Mouse (Mus musculus) T-helper 1 cell (primary cell): Measurements from ENCODE around the gene Moap1.

ENCODE experiments used
- in situ Hi-C: fragments of 300-600 bp; cut with MboI, MseI; formaldehyde crosslinking; loops from one replicate; pipeline ENCODE4 v1.15.1; 2025; ENCODE audit warnings: high pct_unique_total_duplicates

Gene Moap1

GRCm38 (mm10) chr12:102743589-102744574 lies at the start of gene Moap1, which contains the start of gene Tmem251:
Moap1 (minus strand) TSS chr12:102743661.
Tmem251 (plus strand) TSS chr12:102743762.
- in situ Hi-C loops: loop anchor here (5.0 kb wide), 1 partner anchor 138 kb away; no protein-coding TSS in a partner anchor

- in situ Hi-C loops: no loop called here
These were observed 44.5 kb upstream of the Moap1 start for GRCm38 (mm10) chr12:102787927-102788326.

DNA sequence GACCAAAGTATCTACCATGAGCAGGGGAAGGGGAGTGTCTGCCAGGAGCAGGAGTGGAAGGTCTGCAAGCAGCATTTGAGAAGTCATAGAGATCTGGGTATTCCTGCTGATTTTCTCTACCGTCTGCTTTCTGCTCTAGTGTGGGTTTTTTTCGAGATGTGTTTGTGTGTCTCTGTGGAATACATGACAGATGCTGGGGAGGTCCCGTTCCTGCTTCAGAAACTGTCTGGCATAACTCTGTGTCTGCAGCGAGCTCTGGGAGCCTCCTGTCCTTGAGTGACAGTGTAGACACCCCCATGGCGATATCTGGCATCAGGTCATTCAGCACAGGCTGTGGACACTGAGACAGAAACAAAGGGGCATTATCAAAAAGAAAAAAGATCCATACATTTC lies 42.1 kb upstream of the Moap1 start:
- in situ Hi-C loops: no loop called here

GRCm38 (mm10) chr12:102784899-102785592 lies 41.6 kb upstream of the Moap1 start:
- in situ Hi-C loops: no loop called here

GRCm38 (mm10) chr12:102782841-102783240 lies 39.4 kb upstream of the Moap1 start:
- in situ Hi-C loops: no loop called here

GRCm38 (mm10) chr12:102779452-102779851 lies 36.0 kb upstream of the Moap1 start:
- in situ Hi-C loops: no loop called here

- in situ Hi-C loops: no loop called here
These were observed 34.7 kb upstream of the Moap1 start for GRCm38 (mm10) chr12:102778151-102778550.

DNA sequence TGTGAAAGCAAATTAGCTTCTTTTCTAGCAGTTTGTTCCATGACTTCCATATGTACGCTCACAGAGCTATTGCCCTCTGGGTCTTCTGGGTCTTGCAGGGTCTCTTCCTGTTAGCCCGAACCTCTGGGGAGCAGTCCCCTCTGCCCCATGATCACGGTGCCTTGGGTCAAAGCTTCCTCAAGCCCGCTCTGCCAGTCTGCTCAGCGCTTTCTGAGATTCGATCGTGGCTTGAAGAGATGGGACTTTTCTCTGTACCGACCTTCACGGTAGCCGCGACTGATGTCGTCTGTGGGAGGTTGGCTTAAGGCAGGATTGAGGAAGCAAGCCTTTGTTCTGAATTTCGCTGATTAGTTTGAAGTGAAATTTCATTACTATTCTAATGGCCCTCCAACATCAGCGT lies 32.6 kb upstream of the Moap1 start:
- in situ Hi-C loops: no loop called here

DNA sequence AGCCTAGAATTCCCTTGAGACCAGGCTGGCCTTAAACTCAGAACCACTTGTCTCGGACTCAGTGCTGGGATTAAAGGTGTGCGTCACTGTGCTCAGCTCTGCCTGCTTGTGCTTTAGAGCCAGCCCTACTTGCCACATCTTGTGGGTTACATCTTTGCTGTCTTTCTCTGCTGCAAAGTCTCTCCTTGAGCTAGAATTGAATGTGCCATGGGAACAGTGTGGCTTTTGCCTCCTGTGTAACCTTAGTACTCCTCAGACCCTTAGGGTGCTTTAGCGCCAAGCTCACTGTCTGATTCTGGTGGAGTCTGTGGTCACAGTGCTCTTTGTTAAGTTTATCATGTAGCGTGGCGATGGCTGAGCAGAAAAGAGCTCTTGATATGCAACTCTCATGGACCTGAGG lies 29.2 kb upstream of the Moap1 start:
- in situ Hi-C loops: no loop called here

DNA sequence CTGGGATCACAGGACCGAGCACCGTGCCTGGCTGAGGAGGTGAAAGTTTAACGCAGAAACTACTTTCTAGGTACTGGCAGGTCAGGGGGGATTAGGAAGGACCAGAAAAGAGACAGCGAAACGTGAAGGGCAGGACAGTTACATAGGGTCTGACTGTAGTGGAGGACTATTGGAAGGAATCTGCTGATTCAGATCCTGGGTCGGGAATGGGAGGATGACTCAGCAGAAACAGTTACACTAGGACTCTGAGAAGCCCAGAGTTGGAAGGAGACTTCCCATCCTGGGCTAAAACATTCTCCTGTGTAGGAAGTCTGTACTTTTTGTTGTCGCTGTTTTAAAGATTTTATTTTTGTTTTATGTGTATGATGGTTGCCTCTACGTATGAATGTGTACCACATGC lies 28.1 kb upstream of the Moap1 start:
- in situ Hi-C loops: no loop called here

DNA sequence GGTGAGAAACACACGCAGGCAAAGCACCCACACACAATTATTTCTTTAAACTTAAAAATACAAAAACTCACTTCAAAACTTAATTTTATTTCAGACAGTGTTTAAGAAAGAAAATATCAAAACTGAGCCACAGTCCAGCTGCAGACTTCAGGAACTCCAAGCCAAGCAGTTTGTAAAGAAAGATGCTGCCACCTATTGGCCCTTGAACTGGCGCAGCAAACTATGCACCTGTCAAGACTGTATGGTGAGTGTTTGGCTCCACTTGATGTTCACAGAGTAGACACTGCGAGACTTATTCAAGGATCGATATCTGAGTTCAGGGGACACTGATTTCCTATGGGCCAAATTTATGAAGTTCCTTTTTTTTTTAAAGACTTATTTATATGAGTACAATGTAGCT lies 25.5 kb upstream of the Moap1 start:
- in situ Hi-C loops: no loop called here

DNA sequence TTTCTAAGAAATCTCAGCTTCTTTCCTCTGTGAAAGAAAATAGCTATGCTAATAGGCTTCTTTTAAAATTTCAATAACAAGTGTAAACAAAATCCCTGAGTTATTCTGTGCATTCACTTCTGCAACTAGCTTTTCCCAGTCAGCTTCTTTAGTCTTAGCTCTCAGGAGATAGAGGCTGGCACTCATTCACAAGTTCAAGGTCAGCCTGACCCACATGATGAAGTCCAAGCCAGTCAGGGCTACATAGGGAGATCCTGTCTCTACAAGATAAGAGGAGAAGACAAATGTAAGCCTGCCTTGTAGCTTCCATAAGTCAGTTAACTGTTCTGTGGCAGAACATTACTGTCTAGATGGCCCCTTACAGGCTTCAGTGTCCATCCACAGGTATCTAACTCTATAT lies 20.2 kb upstream of the Moap1 start:
- in situ Hi-C loops: no loop called here

GRCm38 (mm10) chr12:102761668-102762067 lies 18.2 kb upstream of the Moap1 start:
- in situ Hi-C loops: no loop called here

DNA sequence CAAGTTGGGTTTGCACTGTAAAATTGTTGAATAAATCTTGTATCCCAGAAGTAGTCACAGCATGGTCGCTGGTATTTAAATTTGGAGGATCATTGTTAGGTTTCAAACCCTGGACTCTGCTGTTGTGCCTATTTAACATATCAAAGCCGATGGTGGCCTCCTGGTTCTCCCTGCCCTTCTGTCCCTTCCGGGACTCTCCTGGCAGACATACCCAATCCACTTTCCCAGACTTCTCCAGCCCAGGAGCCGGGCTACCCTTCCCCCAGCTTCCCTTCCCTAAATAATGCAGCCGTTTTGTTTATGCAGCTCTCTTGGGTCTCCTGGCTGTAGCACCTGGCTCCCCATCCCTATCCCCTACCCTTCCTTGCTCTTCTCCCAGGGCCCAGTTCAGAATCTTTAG lies 15.5 kb upstream of the Moap1 start:
- in situ Hi-C loops: no loop called here

GRCm38 (mm10) chr12:102758403-102758756 lies 14.9 kb upstream of the Moap1 start, which contains the start of gene Gm20604:
Gm20604 (minus strand) TSS chr12:102758672.
- in situ Hi-C loops: no loop called here

- in situ Hi-C loops: no loop called here
These were observed 14.4 kb upstream of the Moap1 start, which contains the start of the genes Gm28051, Gon7 and Ubr7 for GRCm38 (mm10) chr12:102757689-102758402. Gm28051 (minus strand) TSS chr12:102757765. Gon7 (minus strand) TSS chr12:102757803. Ubr7 (plus strand) TSS chr12:102757967.

DNA sequence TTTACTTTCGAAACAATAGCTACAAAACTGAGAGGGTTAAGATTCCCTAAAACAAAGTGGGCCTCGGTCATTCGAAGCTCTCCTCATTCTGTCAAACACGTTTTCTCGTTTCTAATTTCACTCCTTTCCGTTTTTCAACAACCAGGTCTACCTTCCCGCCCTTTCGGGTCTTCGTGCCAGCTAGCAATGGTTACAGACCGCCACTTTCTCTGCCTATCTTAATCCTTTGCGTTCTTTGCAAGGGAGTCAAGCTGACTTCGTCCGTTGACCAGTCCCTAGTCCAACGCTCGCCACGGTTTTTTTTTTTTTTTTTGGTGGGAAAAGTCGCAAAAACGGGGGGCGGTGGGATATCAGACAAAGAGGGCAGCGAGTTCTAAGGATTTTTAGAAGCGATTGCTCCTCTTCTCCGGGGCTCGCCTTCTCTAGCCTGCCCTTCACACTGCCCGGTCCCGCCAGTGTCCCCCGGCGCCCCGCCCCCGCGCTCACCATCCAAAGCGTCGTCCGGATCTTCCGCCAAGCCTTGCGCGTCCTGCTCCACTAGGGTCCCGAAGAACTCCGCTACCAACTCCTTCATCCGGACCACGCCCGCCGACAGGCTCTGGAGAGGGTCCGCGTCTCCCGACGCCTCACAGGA lies 13.7 kb upstream of the Moap1 start:
- in situ Hi-C loops: no loop called here

GRCm38 (mm10) chr12:102756304-102756703 lies 12.8 kb upstream of the Moap1 start:
- in situ Hi-C loops: no loop called here

GRCm38 (mm10) chr12:102748256-102748655 lies 4.8 kb upstream of the Moap1 start:
- in situ Hi-C loops: no loop called here

- in situ Hi-C loops: loop anchor here (5.0 kb wide), 1 partner anchor 137 kb away; no protein-coding TSS in a partner anchor
These were observed 1.4 kb upstream of the Moap1 start for GRCm38 (mm10) chr12:102744839-102745238.

- in situ Hi-C loops: loop anchor here (5.0 kb wide), 1 partner anchor 139 kb away; no protein-coding TSS in a partner anchor
These were observed 349 bp downstream of the Moap1 start for GRCm38 (mm10) chr12:102743036-102743588.
